Mouse (Mus musculus) testis, postnatal 10 days (tissue): ENCODE data around the gene Col25a1.

Experiments
- DNase-seq: peaks from one replicate; pipeline ENCODE4 v3.0.0; 2021; ENCODE audit warnings: low spot score

Gene Col25a1

GRCm38 (mm10) chr3:130576683-130577082 lies 445.4 kb downstream of the Col25a1 start:
- peak; percentile 57 for DNase-seq

GRCm38 (mm10) chr3:130579501-130579900 lies 448.2 kb downstream of the Col25a1 start:
- peak; percentile 45 for DNase-seq

DNA sequence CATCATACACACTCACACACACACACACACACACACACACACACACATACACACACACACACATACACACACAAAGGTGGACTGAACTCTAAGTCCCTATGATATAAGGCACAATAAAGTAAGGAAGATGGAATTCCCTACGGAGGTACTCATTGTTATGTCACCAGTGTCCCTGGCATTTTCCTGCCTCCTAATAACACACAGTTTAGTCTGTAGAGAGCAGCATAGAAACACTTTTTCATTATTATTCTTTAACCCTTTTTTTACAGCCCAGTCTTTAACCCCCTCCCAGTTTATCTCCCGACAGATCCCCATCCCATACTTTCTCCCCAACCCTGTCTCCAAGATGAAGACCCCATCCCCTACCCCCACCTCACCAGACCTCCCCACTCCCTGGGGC lies 450.3 kb downstream of the Col25a1 start:
- DNase-seq: no peak

DNA sequence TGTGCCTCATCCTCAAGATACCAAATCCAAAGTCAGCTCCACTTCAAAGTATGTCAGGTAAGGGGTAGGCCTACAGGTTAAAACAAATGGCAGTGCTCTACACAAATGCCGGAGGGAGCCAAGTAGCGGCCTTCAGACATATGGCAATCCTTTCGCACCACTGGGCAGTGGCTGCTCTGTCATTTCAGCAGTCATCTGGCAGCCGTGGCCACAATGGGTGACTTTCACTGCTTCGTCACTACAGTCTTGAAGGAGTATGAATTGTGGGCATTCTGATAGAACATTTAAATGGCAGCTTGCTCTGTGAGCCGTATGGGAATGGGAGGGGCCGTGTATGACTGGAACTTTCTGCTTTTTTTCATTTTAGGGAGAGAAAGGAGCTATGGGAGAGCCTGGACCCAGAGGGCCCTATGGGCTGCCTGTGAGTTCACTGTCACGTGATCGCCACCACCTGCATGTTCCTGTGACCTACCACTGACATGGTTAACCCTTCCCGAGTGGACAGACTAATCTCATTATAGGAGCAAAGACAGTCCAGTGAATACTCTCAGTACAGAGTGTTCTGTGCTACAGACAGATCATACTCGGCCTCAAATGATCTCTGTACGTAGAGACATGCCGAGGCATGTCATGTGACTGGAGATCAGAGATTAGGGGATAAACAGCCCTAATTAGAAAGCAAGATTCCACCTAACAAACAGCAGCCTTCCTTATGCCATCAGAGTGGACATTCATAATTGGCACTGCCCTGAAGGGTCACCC lies 451.8 kb downstream of the Col25a1 start:
- DNase-seq: no peak

GRCm38 (mm10) chr3:130584007-130584406 lies 452.7 kb downstream of the Col25a1 start:
- no peak for DNase-seq

DNA sequence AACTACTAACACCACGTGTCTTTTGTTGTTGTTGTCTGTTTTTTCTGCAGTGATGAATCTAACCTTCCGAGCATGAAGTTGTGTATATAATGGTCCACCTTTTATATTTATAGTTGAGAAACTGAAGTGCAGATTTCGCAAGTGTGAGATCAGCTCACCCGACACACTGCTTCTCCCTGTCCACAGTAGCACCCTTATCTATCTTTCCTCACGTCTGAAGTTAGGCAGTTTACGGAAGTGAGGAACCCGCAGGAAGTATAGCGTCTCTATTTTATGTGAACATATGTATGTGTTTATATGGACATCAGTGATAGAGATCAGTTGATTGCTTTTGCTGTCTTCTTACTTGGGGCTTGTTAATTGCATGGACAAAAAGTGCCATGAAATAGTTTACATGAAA lies 463.7 kb downstream of the Col25a1 start:
- no peak for DNase-seq

DNA sequence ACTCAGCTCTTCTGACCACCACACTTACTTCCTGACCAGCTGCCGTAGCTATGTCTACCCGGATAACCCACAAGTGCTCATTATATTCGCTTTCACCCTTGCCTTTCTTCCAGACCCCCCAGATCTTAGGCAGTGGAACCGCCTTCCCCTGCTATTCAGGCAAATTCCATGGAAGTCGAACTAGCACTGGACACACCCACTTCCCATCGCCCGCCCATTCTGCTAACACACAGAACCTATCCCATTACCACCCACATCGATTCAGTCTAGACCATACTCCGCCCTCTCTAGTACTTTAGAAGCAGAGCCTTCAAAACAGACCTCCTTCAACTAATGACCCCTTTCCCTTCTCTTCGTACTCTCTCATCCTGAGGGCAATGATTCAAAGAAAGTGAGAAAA lies 470.2 kb downstream of the Col25a1 start:
- DNase-seq: no peak

DNA sequence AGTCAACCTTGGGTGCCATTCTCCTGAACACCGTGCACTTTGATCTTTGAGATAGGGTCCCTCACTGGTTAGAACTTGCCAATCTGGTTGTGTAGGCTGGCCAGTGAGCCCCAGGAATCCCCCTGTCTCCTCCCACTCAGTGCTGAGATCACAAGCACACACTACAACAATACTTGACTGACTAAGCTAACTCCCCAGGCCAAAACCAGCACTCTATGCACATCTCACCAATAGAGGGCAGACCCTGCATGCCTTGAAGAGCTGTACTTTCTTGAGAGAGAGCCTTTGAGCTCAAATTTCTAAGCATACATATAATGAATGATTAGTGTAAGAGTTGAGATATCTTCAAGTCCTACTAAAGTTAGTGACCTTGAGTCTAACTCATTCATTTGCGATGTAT lies 476.6 kb downstream of the Col25a1 start:
- no peak for DNase-seq

DNA sequence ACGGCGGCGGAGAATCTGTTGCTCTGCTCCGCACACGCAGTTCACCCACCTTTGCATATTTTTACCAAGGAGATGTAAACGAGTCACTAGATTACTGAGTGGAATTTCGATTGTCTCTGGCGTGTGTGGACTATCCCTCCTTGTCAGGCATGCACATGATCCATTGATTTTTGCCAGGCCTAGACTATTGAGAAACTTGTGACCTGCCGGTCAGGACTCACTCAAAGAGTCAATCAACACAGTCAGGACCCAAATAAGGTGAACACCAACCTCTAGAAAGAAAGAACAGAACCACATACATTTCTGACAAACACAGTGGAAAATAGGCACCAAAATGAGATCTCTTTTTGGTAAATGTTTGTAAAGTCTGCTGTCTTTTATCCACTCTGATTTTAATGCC lies 483.1 kb downstream of the Col25a1 start:
- DNase-seq: no peak

GRCm38 (mm10) chr3:130615625-130616024 lies 484.3 kb downstream of the Col25a1 start:
- DNase-seq: no peak

GRCm38 (mm10) chr3:130617439-130617898 lies 486.2 kb downstream of the Col25a1 start, which contains the start of gene Etnppl:
Gene Etnppl (plus strand): TSS chr3:130617448.
- DNase-seq: no peak

DNA sequence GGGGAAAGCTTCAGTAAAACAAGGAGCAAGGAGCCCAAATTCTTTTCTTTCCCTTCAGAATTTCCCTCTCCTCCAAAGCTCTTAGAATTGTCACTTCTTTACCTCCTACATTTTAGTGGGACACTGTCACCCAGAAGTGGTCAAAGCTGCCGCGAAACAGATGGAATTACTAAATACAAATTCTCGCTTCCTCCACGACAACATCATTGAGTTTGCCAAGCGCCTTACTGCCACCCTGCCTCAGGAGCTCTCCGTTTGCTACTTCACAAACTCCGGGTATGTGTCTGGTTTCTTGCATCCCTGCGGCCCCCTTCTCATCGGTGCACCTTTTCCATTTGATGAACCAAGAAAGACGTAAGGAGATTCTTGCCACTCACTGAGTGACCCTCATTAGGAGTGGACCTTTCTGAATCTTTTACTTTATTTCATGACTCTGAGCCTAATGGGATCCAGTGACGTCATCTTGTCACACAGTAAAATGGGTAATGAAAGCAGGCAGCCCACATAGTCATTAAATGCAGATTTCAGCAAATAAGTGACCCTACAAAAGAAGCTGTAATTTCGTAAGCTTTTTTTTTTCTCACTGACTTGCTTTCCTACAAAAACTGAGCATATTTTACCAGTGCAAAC lies 489.3 kb downstream of the Col25a1 start:
- DNase-seq: no peak

DNA sequence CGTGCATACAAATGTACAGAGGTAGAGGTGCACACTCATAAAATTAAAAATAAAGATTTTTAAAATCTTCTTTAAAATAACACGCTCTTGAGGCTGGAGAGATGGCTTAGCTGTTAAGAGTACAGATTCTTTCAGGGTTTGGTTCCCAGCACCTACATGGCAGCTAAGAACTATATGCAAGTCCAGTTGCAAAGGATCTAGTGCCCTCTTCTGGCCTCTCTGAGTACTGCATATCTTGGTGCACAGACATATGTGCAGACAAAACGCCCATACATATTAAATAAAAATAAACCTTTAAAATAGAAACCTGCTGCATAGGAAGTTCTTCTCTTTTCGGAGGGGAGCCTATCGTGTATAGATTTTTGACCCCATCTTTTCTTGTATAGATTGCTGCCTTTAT lies 497.1 kb downstream of the Col25a1 start:
- no peak for DNase-seq

DNA sequence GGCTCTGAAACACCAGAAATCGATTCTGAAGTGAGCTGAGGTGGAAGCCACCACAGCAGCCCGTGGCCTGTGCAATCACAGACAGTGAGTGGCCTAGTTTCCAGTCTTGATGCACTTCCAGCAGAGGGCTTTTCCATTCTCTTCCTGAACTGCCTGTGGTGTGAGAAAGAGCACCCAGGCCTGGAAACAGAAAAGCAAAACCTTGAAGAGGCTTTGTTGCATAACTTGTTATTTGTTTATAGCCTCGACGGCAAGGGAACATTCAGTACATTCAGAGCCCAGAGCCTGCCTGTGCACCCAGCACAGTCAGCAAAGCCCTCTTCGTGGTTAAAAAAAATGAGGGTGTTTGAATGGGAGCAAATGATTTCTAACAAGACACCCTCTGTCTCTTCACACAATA lies 502.6 kb downstream of the Col25a1 start:
- no peak for DNase-seq

DNA sequence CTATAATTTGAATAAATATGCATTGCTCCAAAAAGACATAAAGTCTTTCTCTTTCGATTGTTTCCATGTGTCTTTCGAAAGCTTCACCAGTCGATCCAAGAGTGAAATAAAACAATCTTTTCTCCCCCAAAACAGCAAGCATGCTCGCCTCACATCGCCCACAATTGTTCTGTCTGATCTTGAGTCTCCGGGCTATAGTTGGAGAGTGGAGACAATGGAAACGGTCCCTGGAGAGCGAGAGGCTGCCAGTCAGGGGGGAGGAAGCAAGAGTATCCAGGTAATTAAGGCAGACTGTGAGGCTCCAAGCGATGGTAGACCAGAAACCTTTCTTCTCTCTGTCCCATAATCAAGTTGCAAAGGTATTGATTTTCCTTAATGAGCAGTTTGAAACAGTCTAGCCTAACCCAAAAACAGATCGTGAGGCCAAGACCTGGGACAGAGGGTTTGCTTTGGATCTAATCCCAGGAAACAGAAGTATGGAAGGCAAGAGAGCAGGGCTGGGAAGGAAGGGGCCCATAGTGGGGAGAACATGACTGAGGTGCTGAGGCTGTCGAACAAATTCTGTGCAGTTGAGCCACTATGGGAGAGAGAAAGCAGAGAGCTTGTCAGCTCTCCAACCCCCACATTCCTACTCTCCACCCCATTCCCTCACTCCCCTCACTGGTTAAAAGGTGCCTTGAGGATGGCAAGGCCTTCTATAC lies 515.0 kb downstream of the Col25a1 start:
- no peak for DNase-seq
